Comparison of ENCODE assay signal across 11 mouse cellular contexts in genomic region chr2:25178285-25178972, GRCm38 (mm10). TPM values are rescaled to one million over a fixed set of nuclear protein-coding genes. Genes with fewer than 3 reads are reported as not detected.
DNase-seq lines count a peak whose midpoint lies in the region; ATAC-seq lines count a peak whose summit lies in the region.
"Had no signal": no experiment of that assay in that cellular context is flagged by ENCODE, and none has a peak within 500 bp of the region (broad histone marks: within the 10 kb centered on the region; RNA-seq: fewer than 3 reads in every experiment).

No protein-coding gene starts in this region.

- H3K36me3 ChIP-seq in heart, embryonic 12.5 days: no peaks in the 10 kb centered on the region
- H3K36me3 ChIP-seq in intestine, embryonic 16.5 days (ENCODE audit: control insufficient read depth, insufficient read depth, low read length): no peaks in the 10 kb centered on the region
- H3K36me3 ChIP-seq in stomach, embryonic 14.5 days (ENCODE audit: control insufficient read depth, insufficient read depth, low read length): no peaks in the 10 kb centered on the region

- intact Hi-C loops in heart, postnatal 25 days (cut with DNase I): no loop called here

- H3K27me3 ChIP-seq in heart, embryonic 12.5 days (replicated peaks): peaks cover 43% of the 10 kb centered on the region
- peaks cover 12% of the 10 kb centered on the region for H3K27me3 ChIP-seq in intestine, embryonic 16.5 days (replicated peaks; ENCODE audit: control insufficient read depth, insufficient read depth, low read length)
- H3K27me3 ChIP-seq in stomach, embryonic 14.5 days (ENCODE audit: control insufficient read depth, insufficient read depth, low read length): peaks cover 7% of the 10 kb centered on the region

- WGBS in heart, embryonic 12.5 days: 17% methylated on average over 10 of the region's 10 CpGs
- WGBS in intestine, embryonic 16.5 days: 37% methylated on average over 10 of the region's 10 CpGs
- WGBS in stomach, embryonic 14.5 days: 28% methylated on average over 10 of the region's 10 CpGs

- no peak for ATAC-seq in heart, embryonic 12.5 days (ENCODE audit: insufficient number of reproducible peaks, low FRiP score)
- no peak for ATAC-seq in intestine, embryonic 16.5 days
- ATAC-seq in stomach, embryonic 14.5 days (ENCODE audit: insufficient number of reproducible peaks, insufficient read depth, low FRiP score, low read depth): no peak

- no peak for DNase-seq in heart, postnatal 25 days (ENCODE audit: low spot score)
- DNase-seq in right cerebral cortex, adult 18-20 months: peak; percentile 45
- no peak for DNase-seq in right cerebral cortex, adult 2 months (ENCODE audit: low spot score in 2 of 2)
- no peak for DNase-seq in liver
- DNase-seq in cerebellum, postnatal 36 days: no peak

- no peaks in the 10 kb centered on the region for H3K9me3 ChIP-seq in heart, embryonic 12.5 days (replicated peaks)
- no peaks in the 10 kb centered on the region for H3K9me3 ChIP-seq in intestine, embryonic 16.5 days (ENCODE audit: control insufficient read depth, low read length)
- H3K9me3 ChIP-seq in stomach, embryonic 14.5 days (ENCODE audit: control insufficient read depth, low read depth, low read length): no peaks in the 10 kb centered on the region

- H3K27ac ChIP-seq in heart, embryonic 12.5 days (ENCODE audit: poor library complexity, severe bottlenecking): peak overlapping the region; percentile 50
- peak overlapping the region; percentile 5 for H3K27ac ChIP-seq in intestine, embryonic 16.5 days (ENCODE audit: low read length)
- H3K27ac ChIP-seq in stomach, embryonic 14.5 days (ENCODE audit: low read length): peak overlapping the region; percentile 27; the same call in 1 of the 2 replicates

- peak overlapping the region; percentile 12; the same call in 1 of the 2 replicates for H3K9ac ChIP-seq in heart, embryonic 12.5 days
- H3K9ac ChIP-seq in intestine, embryonic 16.5 days (ENCODE audit: low read depth, low read length): no peak overlapping the region
- no peak overlapping the region for H3K9ac ChIP-seq in stomach, embryonic 14.5 days (replicated peaks; ENCODE audit: low read depth, low read length)

- no peak overlapping the region for H3K4me3 ChIP-seq in heart, embryonic 12.5 days
- no peak overlapping the region for H3K4me3 ChIP-seq in intestine, embryonic 16.5 days (ENCODE audit: low read length)
- no peak overlapping the region for H3K4me3 ChIP-seq in stomach, embryonic 14.5 days (ENCODE audit: low read depth, low read length)

- H3K4me2 ChIP-seq in heart, embryonic 12.5 days: peak overlapping the region; percentile 25; the same call in 1 of the 2 replicates
- H3K4me2 ChIP-seq in intestine, embryonic 16.5 days (ENCODE audit: low read depth, low read length): no peak overlapping the region
- no peak overlapping the region for H3K4me2 ChIP-seq in stomach, embryonic 14.5 days (replicated peaks; ENCODE audit: low read depth, low read length)

- H3K4me1 ChIP-seq in heart, embryonic 12.5 days (replicated peaks): peaks cover 44% of the 10 kb centered on the region
- peaks cover 51% of the 10 kb centered on the region for H3K4me1 ChIP-seq in intestine, embryonic 16.5 days (ENCODE audit: control insufficient read depth, insufficient read depth, low read length)
- H3K4me1 ChIP-seq in stomach, embryonic 14.5 days (ENCODE audit: control insufficient read depth, insufficient read depth, low read length): peaks cover 29% of the 10 kb centered on the region

RNA-seq across cellular contexts. Expression of gene Nrarp, which starts 2.1 kb away (rescaled TPM):
- 10.8 and 12.8 TPM in 2 replicates for polyA plus RNA-seq in heart, embryonic 12.5 days (2016; fragmentation: Nextera tagmentation; extraction: Ambion mirVana)
- 10 to 100 TPM in 1 of 2 experiments, 1 to 10 TPM in 1; 7.2 to 11.5 TPM for total RNA-seq in heart, postnatal 25 days (2021)
- 11.0 and 14.4 TPM in 2 replicates for polyA plus RNA-seq in intestine, embryonic 16.5 days (2015; fragmentation: Nextera tagmentation; extraction: Ambion mirVana)
- polyA plus RNA-seq in stomach, embryonic 14.5 days (2014; fragmentation: Nextera tagmentation; extraction: Ambion mirVana): 8.0 and 8.9 TPM in 2 replicates

RNA-seq across cellular contexts. Expression of gene Tor4a, which starts 18.3 kb away (rescaled TPM):
- 6.6 and 7.0 TPM in 2 replicates for polyA plus RNA-seq in heart, embryonic 12.5 days (2016; fragmentation: Nextera tagmentation; extraction: Ambion mirVana)
- total RNA-seq in heart, postnatal 25 days (2021): 1 to 10 TPM; 4.1 to 4.2 TPM
- 23.0 and 23.4 TPM in 2 replicates for polyA plus RNA-seq in intestine, embryonic 16.5 days (2015; fragmentation: Nextera tagmentation; extraction: Ambion mirVana)
- 12.8 and 15.8 TPM in 2 replicates for polyA plus RNA-seq in stomach, embryonic 14.5 days (2014; fragmentation: Nextera tagmentation; extraction: Ambion mirVana)

RNA-seq across cellular contexts. Expression of gene Nelfb, which starts 32.9 kb away (rescaled TPM):
- 73.3 and 74.4 TPM in 2 replicates for polyA plus RNA-seq in heart, embryonic 12.5 days (2016; fragmentation: Nextera tagmentation; extraction: Ambion mirVana)
- 10 to 100 TPM; 36.1 to 40.6 TPM for total RNA-seq in heart, postnatal 25 days (2021)
- 99.9 and 102 TPM in 2 replicates for polyA plus RNA-seq in intestine, embryonic 16.5 days (2015; fragmentation: Nextera tagmentation; extraction: Ambion mirVana)
- polyA plus RNA-seq in stomach, embryonic 14.5 days (2014; fragmentation: Nextera tagmentation; extraction: Ambion mirVana): 102 TPM in 2 replicates

RNA-seq across cellular contexts. Expression of gene Stpg3, which starts 36.0 kb away (rescaled TPM):
- not detected in 2 replicates for polyA plus RNA-seq in heart, embryonic 12.5 days (2016; fragmentation: Nextera tagmentation; extraction: Ambion mirVana)
- not detected for total RNA-seq in heart, postnatal 25 days (2021)
- polyA plus RNA-seq in intestine, embryonic 16.5 days (2015; fragmentation: Nextera tagmentation; extraction: Ambion mirVana): not detected in 2 replicates
- not detected in 2 replicates for polyA plus RNA-seq in stomach, embryonic 14.5 days (2014; fragmentation: Nextera tagmentation; extraction: Ambion mirVana)
- total RNA-seq: CH12.LX; hematopoietic stem cell, adult 5-6 weeks; neutrophil, adult 5-6 weeks had no signal

RNA-seq across cellular contexts. Expression of gene Fam166a, which starts 40.1 kb away (rescaled TPM):
- not detected in 2 replicates for polyA plus RNA-seq in heart, embryonic 12.5 days (2016; fragmentation: Nextera tagmentation; extraction: Ambion mirVana)
- not detected for total RNA-seq in heart, postnatal 25 days (2021)
- polyA plus RNA-seq in intestine, embryonic 16.5 days (2015; fragmentation: Nextera tagmentation; extraction: Ambion mirVana): 0.12 and 0.62 TPM in 2 replicates
- not detected in 2 replicates for polyA plus RNA-seq in stomach, embryonic 14.5 days (2014; fragmentation: Nextera tagmentation; extraction: Ambion mirVana)
- total RNA-seq: hematopoietic stem cell, adult 5-6 weeks; neutrophil, adult 5-6 weeks had no signal
